Mouse (Mus musculus) liver, postnatal 0 days (tissue): ENCODE measurements at regions not wholly inside any gene's neighbourhood (a gene's known extent, or its start where the extent isn't known, plus 50 kb on each side); places are given as distances from the start of the nearest gene placed in this dataset.

Experiments
- CTCF ChIP-seq: sonication (generic); IDR thresholded peaks from 2 replicates; pipeline ENCODE4 v1.5.1; 2016; ENCODE audit warnings: antibody characterized with exemption, low read depth
- EP300 ChIP-seq: IDR thresholded peaks from 2 replicates; pipeline ENCODE4 v1.6.1; 2016; ENCODE audit warnings: antibody characterized with exemption, low read depth, mild to moderate bottlenecking

GRCm38 (mm10) chr13:81937061-81937460 lies 154.2 kb downstream of the Cetn3 start:
- no peak for TF ChIP-seq EP300
- no peak for TF ChIP-seq CTCF
